Mouse (Mus musculus): Measurements from ENCODE around the gene Plcb4. TPM values are rescaled to one million over a fixed set of nuclear protein-coding genes. Genes with fewer than 3 reads are reported as not detected.

Plcb4 gene
- polyA plus RNA-seq, 1 experiment from 2014 or later = 7.4 TPM

- ATAC-seq = no peak
These were observed 166.8 kb downstream of the Plcb4 start for GRCm38 (mm10) chr2:135825645-135826044.

GRCm38 (mm10) chr2:135826616-135827360, 168.0 kb downstream of the Plcb4 start:
- no peaks in the 10 kb centered on the region for H3K36me3 ChIP-seq (ENCODE audit: control insufficient read depth, insufficient read depth, low read length)
- no peaks in the 10 kb centered on the region for H3K4me1 ChIP-seq (ENCODE audit: control insufficient read depth, insufficient read depth, low read length)
- H3K4me2 ChIP-seq (ENCODE audit: low read depth, low read length) = no peak overlapping the region
- no peak for ATAC-seq
- no peaks in the 10 kb centered on the region for H3K27me3 ChIP-seq (replicated peaks; ENCODE audit: control insufficient read depth, insufficient read depth, low read length)
- 93% methylated on average over 3 of the region's 3 CpGs for WGBS
- H3K9me3 ChIP-seq (ENCODE audit: control insufficient read depth, low read length) = no peaks in the 10 kb centered on the region
- H3K9ac ChIP-seq (ENCODE audit: low read depth, low read length) = no peak overlapping the region
- H3K27ac ChIP-seq (ENCODE audit: low read length) = no peak overlapping the region
- H3K4me3 ChIP-seq (ENCODE audit: low read length) = no peak overlapping the region

More at GRCm38 (mm10) chr2:135825645-135826044, 166.8 kb downstream of the Plcb4 start:
- Histone ChIP-seq H3K27ac (ENCODE audit: low read length) (no peak overlapping the region), H3K9ac (ENCODE audit: low read depth, low read length) (no peak overlapping the region), H3K4me3 (ENCODE audit: low read length) (no peak overlapping the region), H3K4me2 (ENCODE audit: low read depth, low read length) (no peak overlapping the region), H3K4me1 (ENCODE audit: control insufficient read depth, insufficient read depth, low read length) (peaks cover 2% of the 10 kb centered on the region; the same call in 1 of the 2 replicates), H3K27me3 (replicated peaks; ENCODE audit: control insufficient read depth, insufficient read depth, low read length) (no peaks in the 10 kb centered on the region), H3K9me3 (ENCODE audit: control insufficient read depth, low read length) (no peaks in the 10 kb centered on the region), H3K36me3 (ENCODE audit: control insufficient read depth, insufficient read depth, low read length) (no peaks in the 10 kb centered on the region)
- WGBS = 69% methylated on average over 2 of the region's 2 CpGs

DNA sequence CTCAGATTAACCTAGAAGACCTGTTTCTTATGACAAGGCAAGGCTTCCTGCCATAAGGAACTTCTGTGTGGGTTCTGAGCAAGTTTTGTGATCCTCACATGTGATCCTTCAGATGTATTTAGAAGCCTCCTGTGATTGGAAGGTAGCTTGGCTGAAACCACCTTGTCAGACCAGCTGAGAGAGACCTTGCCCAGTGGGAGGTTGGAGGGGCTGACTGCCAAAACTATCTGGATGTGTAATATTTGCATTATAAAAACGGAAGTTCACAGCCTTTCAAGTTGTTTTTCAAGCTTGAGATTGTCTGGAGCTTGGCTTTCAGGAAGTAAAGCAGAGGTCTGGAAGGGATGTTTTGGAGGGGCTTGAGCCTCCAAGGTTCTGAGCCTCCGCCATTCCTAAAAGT, 169.6 kb downstream of the Plcb4 start:
- Histone ChIP-seq H3K27ac (ENCODE audit: low read length) (no peak overlapping the region), H3K4me2 (ENCODE audit: low read depth, low read length) (no peak overlapping the region), H3K9me3 (ENCODE audit: control insufficient read depth, low read length) (no peaks in the 10 kb centered on the region), H3K9ac (ENCODE audit: low read depth, low read length) (no peak overlapping the region), H3K27me3 (replicated peaks; ENCODE audit: control insufficient read depth, insufficient read depth, low read length) (no peaks in the 10 kb centered on the region), H3K4me3 (ENCODE audit: low read length) (no peak overlapping the region), H3K4me1 (ENCODE audit: control insufficient read depth, insufficient read depth, low read length) (no peaks in the 10 kb centered on the region), H3K36me3 (ENCODE audit: control insufficient read depth, insufficient read depth, low read length) (no peaks in the 10 kb centered on the region)
- ATAC-seq = no peak
- 68% methylated on average over 2 of the region's 2 CpGs for WGBS

GRCm38 (mm10) chr2:135833743-135834142, 174.9 kb downstream of the Plcb4 start:
- Histone ChIP-seq H3K9ac (ENCODE audit: low read depth, low read length) (no peak overlapping the region), H3K9me3 (ENCODE audit: control insufficient read depth, low read length) (no peaks in the 10 kb centered on the region), H3K4me3 (ENCODE audit: low read length) (no peak overlapping the region), H3K36me3 (ENCODE audit: control insufficient read depth, insufficient read depth, low read length) (no peaks in the 10 kb centered on the region), H3K27ac (ENCODE audit: low read length) (no peak overlapping the region), H3K4me2 (ENCODE audit: low read depth, low read length) (no peak overlapping the region), H3K4me1 (ENCODE audit: control insufficient read depth, insufficient read depth, low read length) (no peaks in the 10 kb centered on the region), H3K27me3 (replicated peaks; ENCODE audit: control insufficient read depth, insufficient read depth, low read length) (no peaks in the 10 kb centered on the region)
- 74% methylated on average over 3 of the region's 3 CpGs for WGBS
- ATAC-seq = no peak

- ATAC-seq = no peak
- Histone ChIP-seq H3K27me3 (replicated peaks; ENCODE audit: control insufficient read depth, insufficient read depth, low read length) (no peaks in the 10 kb centered on the region), H3K4me1 (ENCODE audit: control insufficient read depth, insufficient read depth, low read length) (no peaks in the 10 kb centered on the region), H3K4me2 (ENCODE audit: low read depth, low read length) (no peak overlapping the region), H3K36me3 (ENCODE audit: control insufficient read depth, insufficient read depth, low read length) (no peaks in the 10 kb centered on the region), H3K9me3 (ENCODE audit: control insufficient read depth, low read length) (no peaks in the 10 kb centered on the region), H3K4me3 (ENCODE audit: low read length) (no peak overlapping the region), H3K9ac (ENCODE audit: low read depth, low read length) (no peak overlapping the region), H3K27ac (ENCODE audit: low read length) (no peak overlapping the region)
- WGBS = 90% methylated on average over 2 of the region's 2 CpGs
These were observed 175.6 kb downstream of the Plcb4 start for GRCm38 (mm10) chr2:135834435-135834834.

- Histone ChIP-seq H3K9me3 (ENCODE audit: control insufficient read depth, low read length) (no peaks in the 10 kb centered on the region), H3K27ac (ENCODE audit: low read length) (no peak overlapping the region), H3K4me1 (ENCODE audit: control insufficient read depth, insufficient read depth, low read length) (no peaks in the 10 kb centered on the region), H3K36me3 (ENCODE audit: control insufficient read depth, insufficient read depth, low read length) (no peaks in the 10 kb centered on the region), H3K9ac (ENCODE audit: low read depth, low read length) (no peak overlapping the region), H3K27me3 (replicated peaks; ENCODE audit: control insufficient read depth, insufficient read depth, low read length) (no peaks in the 10 kb centered on the region), H3K4me2 (ENCODE audit: low read depth, low read length) (no peak overlapping the region), H3K4me3 (ENCODE audit: low read length) (no peak overlapping the region)
- ATAC-seq = no peak
- WGBS = 86% methylated on average over 5 of the region's 5 CpGs
These were observed 177.1 kb downstream of the Plcb4 start for GRCm38 (mm10) chr2:135835911-135836310.

- no peak for ATAC-seq
- 89% methylated on average over 3 of the region's 3 CpGs for WGBS
- Histone ChIP-seq H3K4me1 (ENCODE audit: control insufficient read depth, insufficient read depth, low read length) (no peaks in the 10 kb centered on the region), H3K4me3 (ENCODE audit: low read length) (no peak overlapping the region), H3K9ac (ENCODE audit: low read depth, low read length) (no peak overlapping the region), H3K9me3 (ENCODE audit: control insufficient read depth, low read length) (no peaks in the 10 kb centered on the region), H3K27ac (ENCODE audit: low read length) (no peak overlapping the region), H3K36me3 (ENCODE audit: control insufficient read depth, insufficient read depth, low read length) (no peaks in the 10 kb centered on the region), H3K27me3 (replicated peaks; ENCODE audit: control insufficient read depth, insufficient read depth, low read length) (no peaks in the 10 kb centered on the region), H3K4me2 (ENCODE audit: low read depth, low read length) (no peak overlapping the region)
These were observed 177.6 kb downstream of the Plcb4 start for GRCm38 (mm10) chr2:135836426-135836825.

DNA sequence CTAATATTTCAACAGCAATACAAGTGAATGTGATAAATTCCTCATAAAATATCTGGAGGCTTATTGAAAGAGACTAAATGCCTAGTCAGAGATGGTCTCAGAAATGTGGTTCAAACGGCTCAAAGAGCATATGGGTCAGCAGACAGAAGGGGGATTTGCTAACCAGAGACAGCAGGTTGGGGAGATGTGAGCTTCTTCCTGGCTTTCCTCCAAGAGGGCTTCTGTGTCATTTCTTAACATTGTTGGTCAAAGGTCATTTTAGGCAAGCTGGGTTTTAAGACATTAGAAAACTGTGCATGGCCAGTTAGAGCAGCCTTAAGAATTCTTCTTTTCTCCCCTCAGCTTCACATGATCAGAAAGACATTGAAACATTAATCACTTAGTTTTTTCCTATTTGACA, 178.9 kb downstream of the Plcb4 start:
- ATAC-seq = no peak
- whole genome bisulfite sequencing = 75% methylated on average over 1 of the region's 1 CpGs
- Histone ChIP-seq H3K4me1 (ENCODE audit: control insufficient read depth, insufficient read depth, low read length) (no peaks in the 10 kb centered on the region), H3K27me3 (replicated peaks; ENCODE audit: control insufficient read depth, insufficient read depth, low read length) (no peaks in the 10 kb centered on the region), H3K9me3 (ENCODE audit: control insufficient read depth, low read length) (no peaks in the 10 kb centered on the region), H3K4me3 (ENCODE audit: low read length) (no peak overlapping the region), H3K9ac (ENCODE audit: low read depth, low read length) (no peak overlapping the region), H3K27ac (ENCODE audit: low read length) (no peak overlapping the region), H3K4me2 (ENCODE audit: low read depth, low read length) (no peak overlapping the region), H3K36me3 (ENCODE audit: control insufficient read depth, insufficient read depth, low read length) (no peaks in the 10 kb centered on the region)

GRCm38 (mm10) chr2:135838135-135838534, 179.3 kb downstream of the Plcb4 start:
- H3K9me3 ChIP-seq (ENCODE audit: control insufficient read depth, low read length) = no peaks in the 10 kb centered on the region
- no peak for ATAC-seq

More at GRCm38 (mm10) chr2:135838135-135838534, 179.3 kb downstream of the Plcb4 start:
- Histone ChIP-seq H3K4me2 (ENCODE audit: low read depth, low read length) (no peak overlapping the region), H3K27me3 (replicated peaks; ENCODE audit: control insufficient read depth, insufficient read depth, low read length) (no peaks in the 10 kb centered on the region), H3K4me3 (ENCODE audit: low read length) (no peak overlapping the region), H3K4me1 (ENCODE audit: control insufficient read depth, insufficient read depth, low read length) (no peaks in the 10 kb centered on the region), H3K27ac (ENCODE audit: low read length) (no peak overlapping the region), H3K9ac (ENCODE audit: low read depth, low read length) (no peak overlapping the region), H3K36me3 (ENCODE audit: control insufficient read depth, insufficient read depth, low read length) (no peaks in the 10 kb centered on the region)
